Mouse (Mus musculus): ENCODE results near the gene 5830411N06Rik.

The 5830411N06Rik gene

DNA sequence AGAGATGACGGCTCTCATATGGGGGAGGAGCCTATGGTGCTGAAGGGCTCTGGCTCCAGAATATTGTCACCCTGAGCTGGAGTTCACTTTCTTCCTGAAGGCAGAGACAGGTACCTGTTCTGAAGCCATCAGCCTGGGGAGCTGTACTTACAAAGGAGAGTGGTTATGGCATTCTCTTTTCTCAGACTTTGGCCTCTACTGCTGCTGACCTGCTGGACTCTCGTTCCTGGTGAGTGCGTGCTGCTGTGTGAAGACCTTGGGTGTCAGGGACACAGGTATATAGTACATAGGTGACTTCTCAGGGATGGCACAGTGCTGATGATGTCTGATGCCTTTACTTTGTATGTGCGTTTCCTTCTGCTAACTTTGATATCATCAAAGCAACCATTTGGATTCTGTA is at the start of gene 5830411N06Rik:
Gene 5830411N06Rik (plus strand): TSS at position 69 of the 400 bp plus-strand sequence.
- DNase-seq (ENCODE audit: low spot score): no peak

DNA sequence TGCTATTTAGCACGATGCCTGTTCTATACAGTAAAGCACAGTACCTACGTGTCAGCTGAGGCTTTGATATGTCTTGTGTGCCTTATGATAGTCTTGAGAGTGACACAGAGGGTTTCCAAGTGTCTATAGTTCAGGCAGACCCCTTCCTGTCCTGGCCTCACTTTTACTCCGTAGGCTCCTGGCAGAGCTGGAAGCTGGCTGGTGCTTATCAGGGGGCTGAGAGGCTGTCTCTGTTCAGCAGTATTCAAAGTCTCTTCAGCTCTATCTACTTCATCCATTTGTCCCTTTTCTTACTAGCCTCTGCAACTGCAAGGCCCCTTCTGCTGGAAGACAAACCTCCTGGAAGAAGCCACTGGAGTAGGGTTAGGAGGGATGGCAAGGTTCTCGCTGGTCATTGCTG is 46.0 kb upstream of the 5830411N06Rik start:
- no peak for DNase-seq (ENCODE audit: low spot score)

DNA sequence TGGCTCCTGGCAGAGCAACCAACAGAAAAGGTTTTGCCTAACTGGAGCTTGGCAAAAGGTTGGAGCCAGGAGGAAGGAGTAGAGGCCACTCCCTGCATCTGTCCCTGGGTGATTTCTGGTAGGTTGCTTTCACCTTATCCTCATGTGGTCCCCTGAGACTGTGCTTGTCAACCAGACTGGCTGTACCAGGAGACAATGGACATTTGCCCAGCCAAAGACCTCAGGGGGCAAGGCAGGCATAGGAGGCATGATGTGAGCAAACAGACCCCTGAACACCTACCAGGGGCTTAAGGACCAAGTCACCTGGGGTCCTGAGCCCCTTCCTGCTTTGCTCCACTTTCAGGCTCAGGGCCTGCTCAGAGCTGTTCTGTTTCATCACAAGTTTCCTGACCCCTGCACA is 41.2 kb upstream of the 5830411N06Rik start, which contains the start of gene Olfr524:
Gene Olfr524 (minus strand): TSS at position 101 of the 400 bp plus-strand sequence.
- DNase-seq (ENCODE audit: low spot score): no peak

DNA sequence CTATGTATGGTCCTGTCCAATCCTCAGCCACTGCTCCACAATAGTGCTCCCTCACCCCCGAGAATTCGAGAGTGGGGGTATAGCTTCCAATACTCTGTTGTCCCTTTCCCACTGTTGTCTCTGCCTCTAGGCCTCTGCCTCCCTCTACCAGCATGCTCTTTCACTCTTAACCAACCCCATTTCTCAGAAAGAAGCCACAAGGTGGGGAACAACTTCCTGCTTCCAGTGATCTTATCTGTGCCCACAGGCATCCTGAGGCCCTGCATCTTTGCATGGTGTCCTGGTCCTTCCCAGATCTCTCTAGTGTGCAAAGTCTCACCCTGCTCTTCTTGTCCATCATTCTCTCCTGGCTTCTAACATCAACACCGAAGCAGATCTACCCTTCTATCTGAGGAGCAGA is 40.2 kb upstream of the 5830411N06Rik start:
- no peak for DNase-seq (ENCODE audit: low spot score)

DNA sequence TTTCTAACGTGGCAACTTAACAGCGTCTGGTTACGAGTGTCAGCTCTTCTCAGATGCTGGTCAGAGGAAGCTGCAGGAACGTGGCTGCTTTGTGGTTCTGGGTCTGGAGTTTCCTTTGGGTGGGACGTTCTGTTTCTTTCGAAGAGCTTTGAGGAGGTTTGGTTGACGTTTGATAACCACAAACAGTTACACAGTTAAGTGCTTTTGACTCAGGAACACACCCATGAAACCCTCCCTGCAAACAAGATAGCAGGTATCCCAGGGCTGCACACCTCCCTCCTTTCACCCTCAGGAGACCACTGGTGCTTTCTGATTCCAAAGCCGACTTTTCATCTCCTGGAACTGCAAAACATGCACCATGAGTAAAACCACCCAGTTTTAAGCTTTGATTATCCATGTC is 38.9 kb upstream of the 5830411N06Rik start:
- DNase-seq (ENCODE audit: low spot score): no peak

DNA sequence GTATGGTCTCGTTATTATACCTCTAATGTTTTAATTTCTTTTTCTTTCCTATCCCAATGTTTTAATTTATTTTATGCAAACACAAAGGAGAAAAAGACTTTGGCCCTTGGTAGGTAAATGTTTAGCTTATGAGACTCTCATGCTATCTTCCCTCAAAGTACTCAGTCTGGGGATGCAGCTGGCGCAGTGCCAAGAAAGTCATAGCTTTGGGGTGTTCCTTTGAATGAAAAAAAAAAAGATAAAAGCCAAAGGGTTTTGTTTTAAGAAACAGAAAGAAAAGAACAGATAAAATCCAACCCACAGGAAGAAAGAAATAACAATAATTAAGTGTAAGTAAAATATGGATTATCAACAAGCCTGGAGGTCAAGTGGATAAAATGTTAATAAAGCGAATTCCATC is 38.4 kb upstream of the 5830411N06Rik start:
- no peak for DNase-seq (ENCODE audit: low spot score)

DNA sequence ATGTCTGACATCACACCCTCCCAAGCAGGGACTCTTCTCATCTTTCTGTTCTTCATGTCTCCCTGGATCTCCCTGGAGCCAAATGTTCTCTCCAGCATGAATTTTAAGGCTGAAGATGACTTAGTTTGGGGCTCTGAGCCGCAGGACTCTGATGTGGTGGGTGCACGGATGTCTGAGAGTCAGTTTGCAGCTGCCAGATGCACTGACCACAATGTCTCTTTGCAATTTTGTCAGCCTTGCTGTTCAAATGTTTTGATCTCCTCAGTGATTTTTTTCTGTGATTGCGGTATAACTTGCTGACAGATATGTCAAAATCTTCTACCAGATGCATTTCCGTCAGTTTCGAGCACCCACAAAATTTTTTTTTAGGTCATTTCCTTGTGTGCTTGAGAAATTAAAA is 33.2 kb upstream of the 5830411N06Rik start:
- no peak for DNase-seq (ENCODE audit: low spot score)

DNA sequence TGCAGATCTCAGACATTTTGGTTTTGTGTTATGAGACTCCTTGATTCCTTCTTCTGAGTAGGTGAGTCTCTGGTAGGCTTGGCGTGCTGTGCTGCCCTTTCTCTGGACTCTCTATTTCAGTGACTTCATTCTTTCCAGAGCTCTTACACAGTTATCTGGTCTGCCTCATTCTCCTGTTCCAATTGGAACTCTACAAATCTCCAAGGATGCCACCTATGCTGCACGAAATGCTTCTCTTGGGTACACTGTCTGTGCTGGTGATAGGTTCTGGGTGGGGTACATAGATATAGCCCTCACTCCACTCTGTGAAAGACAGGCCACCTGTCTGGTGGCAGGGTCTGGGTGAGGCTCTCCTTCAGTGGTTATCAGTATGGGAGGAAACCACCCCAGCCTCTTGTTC is 29.1 kb upstream of the 5830411N06Rik start, which contains the start of gene Cd163l1:
Gene Cd163l1 (plus strand): TSS at position 301 of the 400 bp plus-strand sequence.
- DNase-seq (ENCODE audit: low spot score): no peak

DNA sequence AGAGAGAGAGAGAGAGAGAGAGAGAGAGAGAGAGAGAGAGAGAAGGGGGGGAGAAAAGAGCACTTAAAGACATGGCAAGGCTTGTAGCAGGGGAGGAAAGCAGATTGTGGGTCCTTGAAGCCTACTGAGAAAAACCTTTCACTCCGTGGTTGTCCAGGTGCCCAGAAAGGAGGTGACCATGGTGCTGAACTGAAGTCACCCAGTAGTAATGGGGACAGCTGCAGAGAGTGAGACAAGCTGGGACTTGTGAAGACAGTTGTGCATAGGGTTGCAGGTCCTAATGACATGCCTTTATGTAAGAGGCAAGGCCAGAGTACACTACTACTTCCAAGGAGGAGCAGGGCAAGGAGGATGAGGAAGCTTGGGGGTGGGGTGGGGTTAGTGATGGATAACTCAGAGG is 27.8 kb upstream of the 5830411N06Rik start:
- DNase-seq (ENCODE audit: low spot score): no peak

DNA sequence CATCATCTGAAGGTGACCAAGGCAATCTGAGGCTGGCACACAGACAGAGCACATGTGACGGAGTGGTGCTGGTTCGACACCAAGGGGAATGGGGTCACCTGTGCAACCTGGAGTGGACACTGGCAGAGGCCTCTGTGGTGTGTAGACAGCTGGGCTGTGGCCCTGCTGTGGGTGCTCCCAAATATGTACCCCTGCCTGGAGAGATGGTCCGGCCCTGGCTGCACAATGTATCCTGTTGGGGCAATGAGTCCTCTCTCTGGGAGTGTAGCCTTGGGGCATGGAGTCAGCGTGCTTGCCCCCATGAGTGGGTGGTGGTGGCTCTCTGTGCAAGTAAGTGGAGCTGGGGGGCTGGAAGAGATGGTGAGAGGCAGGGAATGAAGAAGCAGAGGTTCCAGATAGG is 26.7 kb upstream of the 5830411N06Rik start:
- DNase-seq (ENCODE audit: low spot score): no peak

DNA sequence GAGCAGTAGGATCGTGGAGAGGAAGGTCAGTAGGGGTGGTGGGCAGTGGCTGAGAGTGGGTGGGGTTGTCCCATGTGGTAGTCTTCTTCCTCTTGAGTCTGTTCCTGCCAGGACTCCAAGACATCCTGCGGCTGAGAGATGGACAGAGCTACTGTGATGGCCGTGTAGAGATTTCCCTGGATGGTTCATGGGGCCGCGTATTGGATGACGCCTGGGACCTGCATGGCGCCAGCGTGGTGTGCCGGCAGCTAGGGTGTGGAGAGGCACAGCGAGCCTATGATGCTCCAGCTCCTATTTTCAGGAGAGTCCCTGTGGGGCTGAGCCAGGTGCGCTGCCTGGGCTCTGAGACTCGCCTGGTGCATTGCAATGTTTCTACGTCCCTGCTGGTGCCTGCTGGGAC is 22.9 kb upstream of the 5830411N06Rik start:
- DNase-seq (ENCODE audit: low spot score): no peak

DNA sequence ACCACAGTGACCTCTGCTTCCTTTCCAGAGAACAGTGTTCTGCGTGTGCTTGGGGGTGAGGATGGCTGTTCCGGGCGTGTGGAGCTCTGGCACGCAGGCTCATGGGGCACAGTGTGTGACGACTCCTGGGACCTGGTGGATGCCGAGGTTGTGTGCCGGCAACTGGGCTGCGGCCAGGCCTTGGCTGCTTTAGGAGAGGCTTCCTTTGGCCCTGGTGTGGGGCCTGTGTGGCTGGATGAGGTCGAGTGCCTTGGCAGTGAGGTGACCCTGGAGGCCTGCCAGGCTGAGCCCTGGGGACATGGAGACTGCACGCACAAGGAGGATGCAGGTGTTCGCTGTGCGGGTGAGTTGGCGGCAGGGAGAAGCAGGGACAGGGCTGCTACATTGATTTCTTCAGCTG is 18.6 kb upstream of the 5830411N06Rik start:
- DNase-seq (ENCODE audit: low spot score): no peak

DNA sequence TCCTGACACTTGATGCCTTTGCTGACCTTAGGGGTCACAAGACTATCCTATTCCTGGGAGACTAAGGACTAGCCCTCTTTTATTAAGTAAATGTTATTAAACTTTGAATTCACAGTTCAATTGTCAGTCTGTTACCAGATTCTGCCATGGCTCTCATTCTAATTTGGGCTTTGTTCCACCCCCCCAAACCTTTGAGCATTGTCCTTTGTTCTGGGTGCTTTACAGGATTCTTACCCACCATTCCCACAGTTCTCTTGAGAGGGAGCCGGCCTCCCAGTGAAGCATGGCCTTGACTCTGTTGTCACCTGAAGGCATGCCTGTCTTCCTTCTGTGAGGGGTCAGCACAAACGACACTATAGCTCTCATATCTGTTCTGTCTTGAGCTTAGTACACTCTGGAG is 16.1 kb upstream of the 5830411N06Rik start:
- no peak for DNase-seq (ENCODE audit: low spot score)

DNA sequence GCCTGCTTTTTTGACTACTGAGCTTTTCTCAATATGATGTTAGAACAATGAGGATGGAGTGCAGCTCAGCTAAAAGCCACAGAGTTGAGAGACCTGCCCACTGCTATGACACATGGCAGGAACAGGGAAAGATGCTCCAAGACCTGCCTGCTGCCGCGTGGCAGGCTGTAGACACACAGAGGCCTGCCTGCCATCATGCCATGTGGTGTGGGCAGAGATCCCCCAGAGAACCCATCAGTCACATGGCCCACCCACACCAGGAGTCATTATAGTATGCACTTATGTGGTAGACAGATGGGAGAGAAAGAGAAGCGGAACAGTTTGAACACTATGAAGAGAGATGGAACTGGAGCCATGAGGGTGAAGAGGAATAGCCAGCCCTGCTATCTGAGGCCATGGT is 13.4 kb upstream of the 5830411N06Rik start:
- no peak for DNase-seq (ENCODE audit: low spot score)

DNA sequence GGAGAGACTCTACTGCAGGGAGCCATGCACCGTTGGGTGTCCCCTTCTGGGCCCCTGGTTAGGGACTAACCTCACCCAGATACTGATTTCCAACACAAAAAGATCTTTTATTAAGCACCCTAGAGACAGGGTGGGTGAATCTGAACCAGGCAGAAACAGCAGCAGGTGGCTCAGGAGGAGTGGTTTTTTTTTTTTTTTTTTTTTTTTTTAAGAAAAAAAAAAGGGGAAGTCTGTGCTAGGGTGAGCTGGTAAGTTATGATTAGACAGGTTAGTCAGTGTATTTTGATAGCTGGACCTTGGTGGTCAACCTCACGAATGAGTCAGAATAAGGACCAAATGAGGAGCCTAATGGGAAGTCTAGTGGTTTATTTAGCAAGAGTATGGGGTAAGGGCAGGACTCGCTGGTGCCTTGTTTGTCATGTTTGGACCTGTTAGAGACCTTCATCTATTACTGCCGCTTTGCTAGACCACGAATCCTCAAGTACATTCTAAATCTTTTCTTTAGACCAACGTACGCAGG is 6.8 kb downstream of the 5830411N06Rik start:
- no peak for DNase-seq (ENCODE audit: low spot score)

DNA sequence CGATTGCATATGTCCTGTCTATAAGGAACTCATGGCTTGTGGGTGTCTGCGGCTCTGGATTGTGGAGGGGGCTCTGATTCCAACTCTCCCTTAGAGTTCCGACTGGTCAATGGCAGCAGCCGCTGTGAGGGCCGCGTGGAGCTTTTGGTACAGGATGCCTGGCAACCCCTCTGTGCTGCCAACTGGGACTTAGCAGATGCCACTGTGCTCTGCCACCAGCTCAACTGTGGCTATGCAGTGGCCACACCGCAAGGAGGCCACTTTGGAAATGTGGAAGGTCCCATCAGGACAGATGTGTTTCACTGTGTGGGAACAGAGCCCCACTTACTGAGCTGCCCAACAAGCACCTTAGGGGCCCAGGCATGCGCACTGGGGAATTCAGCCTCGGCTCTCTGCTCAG is 48.7 kb downstream of the 5830411N06Rik start:
- no peak for DNase-seq (ENCODE audit: low spot score)

DNA sequence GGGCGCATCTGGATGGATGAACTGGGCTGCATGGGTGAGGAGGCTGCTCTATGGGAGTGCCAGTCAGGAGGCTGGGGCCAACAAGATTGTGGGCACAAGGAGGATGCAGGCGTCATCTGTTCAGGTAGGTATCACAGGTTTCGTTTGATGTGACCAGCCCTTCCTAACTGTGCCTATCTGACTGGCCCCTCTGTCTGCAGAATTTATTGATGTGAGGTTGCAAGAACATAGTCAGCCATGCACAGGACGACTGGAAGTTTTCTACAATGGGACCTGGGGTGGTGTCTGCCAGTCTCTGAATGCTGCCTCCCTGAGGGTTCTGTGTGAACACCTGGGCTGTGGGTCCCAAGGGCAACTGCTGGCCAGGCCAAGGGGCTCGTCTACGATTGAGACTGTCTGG is 49.8 kb downstream of the 5830411N06Rik start:
- no peak for DNase-seq (ENCODE audit: low spot score)

DNA sequence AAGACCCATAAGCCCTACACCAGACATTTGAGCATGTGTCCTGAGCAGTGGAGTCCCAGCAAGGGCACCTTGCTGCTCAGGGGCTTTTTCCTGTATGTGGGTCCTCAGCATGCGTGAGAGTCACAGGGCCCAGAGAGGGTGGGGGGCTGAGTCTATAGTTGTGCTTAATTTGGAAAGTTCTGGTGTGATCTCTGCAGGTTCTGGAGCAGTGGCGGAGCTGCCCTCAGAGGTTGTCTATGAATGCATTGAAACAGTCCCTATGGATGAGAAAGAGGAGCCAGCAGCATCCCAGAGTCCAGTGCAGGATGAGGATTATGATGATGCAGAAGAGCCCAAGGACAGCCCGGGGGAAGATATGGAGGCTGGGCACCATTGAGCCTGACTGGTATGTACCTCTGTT is 52.3 kb downstream of the 5830411N06Rik start:
- DNase-seq (ENCODE audit: low spot score): no peak

DNA sequence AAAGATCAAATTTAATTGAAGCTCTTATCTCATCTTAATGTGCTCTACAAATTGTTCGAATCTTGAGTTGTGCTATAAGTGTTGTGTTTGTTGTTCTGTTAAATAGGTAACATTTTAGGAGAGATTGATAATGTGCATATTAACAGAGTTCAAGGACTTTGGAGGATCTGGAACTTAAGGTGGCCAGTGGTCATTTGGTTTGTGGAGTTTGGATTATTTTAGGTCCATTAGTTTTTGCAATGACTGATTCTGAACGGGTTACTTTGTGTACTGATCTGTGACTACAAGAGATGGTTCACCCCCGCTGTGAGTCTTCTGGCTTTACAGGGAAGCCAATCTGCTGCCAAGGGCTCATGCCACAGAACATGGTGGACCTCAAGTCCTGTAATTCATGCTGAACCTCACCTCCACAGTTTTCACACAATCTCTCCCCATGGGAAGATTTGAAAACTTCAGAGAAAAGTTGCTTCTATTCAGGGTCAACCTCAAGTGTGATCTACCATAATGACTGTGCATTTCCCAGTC is 72.8 kb downstream of the 5830411N06Rik start:
- DNase-seq (ENCODE audit: low spot score): no peak

DNA sequence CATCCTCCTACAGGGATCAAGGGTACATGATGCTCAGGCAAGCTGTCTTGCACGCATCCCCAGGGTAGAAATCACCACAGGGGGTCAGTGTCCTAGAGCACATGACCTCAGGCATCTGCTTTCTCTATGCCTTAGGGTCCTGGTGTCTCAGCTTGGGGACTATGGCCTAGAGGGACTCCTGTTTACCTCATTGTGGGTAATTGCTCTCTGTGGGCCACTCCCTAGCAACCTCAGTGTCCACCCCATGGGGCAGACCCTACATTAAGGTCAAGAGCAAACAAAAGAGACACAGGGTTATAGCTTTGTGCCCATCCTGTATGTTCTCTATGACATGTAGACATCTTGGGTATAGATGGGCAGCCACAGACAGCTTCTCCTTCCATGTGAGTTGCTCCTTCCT is 73.5 kb downstream of the 5830411N06Rik start, which contains the start of gene Olfr525:
Gene Olfr525 (plus strand): TSS at position 301 of the 400 bp plus-strand sequence.
- DNase-seq (ENCODE audit: low spot score): no peak

DNA sequence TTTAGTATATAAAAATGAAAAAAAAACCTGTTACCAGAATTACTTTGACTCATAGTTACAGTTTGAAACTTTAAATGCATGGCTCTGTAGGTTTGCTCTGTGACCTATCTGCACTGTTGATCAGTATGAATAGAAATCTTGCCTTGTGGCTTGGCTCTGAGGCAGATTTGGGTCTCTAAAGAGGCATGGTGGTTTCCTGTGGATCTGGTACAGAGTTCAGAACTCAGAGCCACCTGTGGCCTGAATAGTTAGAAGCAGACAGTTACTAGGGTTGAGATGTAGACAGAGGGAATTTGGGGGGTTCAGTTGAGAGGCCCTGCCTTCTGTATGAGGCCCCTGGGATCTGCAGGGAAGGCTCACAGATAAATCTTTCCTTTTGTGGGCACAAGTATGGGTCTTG is 74.1 kb downstream of the 5830411N06Rik start:
- no peak for DNase-seq (ENCODE audit: low spot score)

DNA sequence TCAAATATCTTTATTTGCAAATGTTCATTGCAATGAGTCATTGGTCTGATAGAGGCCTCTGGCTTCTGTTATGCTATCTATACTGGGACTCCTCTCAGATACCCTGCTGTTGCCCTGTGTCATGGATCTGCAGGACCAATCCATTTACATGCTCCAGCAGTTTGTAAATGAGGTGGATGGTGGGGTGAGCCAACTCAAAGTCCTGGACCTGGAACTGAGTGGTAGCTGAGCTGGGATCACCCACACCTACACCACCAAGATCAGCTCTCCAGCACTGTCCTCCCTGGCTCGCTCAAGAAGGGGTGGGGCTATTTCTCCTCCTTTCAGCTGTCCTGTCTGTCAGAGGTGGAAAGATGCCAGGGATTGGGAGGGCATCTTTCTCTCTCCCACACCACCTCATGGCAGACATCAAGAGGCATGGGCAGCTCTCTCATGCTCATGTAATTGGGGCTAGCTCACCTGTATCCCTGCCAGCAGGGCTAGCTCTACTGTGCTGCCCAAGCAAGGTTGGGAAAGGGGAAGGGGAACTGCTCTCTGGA is 82.8 kb downstream of the 5830411N06Rik start:
- no peak for DNase-seq (ENCODE audit: low spot score)

DNA sequence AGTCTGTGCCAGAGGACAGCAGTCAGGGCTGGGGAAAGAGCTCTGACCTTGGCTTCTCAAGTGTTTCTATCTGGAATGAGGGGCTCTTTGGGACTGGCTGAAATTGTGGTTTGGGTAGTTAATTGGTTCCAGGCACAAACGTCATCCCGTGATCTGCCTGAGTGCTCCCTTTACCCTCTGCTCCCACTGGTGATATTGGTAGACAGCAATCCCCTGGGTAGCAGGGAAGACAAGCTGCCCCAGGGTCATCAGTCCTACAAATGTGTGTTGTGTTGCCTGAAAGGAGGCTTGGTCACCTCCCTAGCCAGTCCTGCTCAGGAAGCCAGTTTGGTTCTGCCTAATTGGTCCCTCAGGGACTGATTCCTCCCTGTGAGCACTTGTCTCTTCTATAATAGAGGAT is 86.6 kb downstream of the 5830411N06Rik start, which contains the start of gene Olfr527:
Gene Olfr527 (plus strand): TSS at position 301 of the 400 bp plus-strand sequence.
- DNase-seq (ENCODE audit: low spot score): no peak
